Mouse (Mus musculus) cerebellum, adult 2 months (tissue): ENCODE data around the gene Fam208b. TPM values are rescaled to one million over a fixed set of nuclear protein-coding genes. Genes with fewer than 3 reads are reported as not detected.

Experiments used
- DNase-seq, 2 experiments: peaks; one replicate each; pipeline ENCODE4 v3.0.0; 2021
- H3K27ac ChIP-seq: fragments of 200-500 bp; 2 replicates; pipeline ENCODE4 v1.5.1; 2012; ENCODE audit warnings: low read length, control low read depth, inconsistent platforms; ENCODE audit not compliant: insufficient read depth
- H3K27me3 ChIP-seq: fragments of 200-500 bp; 2 replicates; pipeline ENCODE4 v1.6.1; 2012; ENCODE audit warnings: inconsistent platforms, mild to moderate bottlenecking, low read length, moderate library complexity; ENCODE audit not compliant: control insufficient read depth, insufficient read depth
- H3K4me1 ChIP-seq: fragments of 200-500 bp; 2 replicates; pipeline ENCODE4 v1.6.1; 2011; ENCODE audit warnings: low read length; ENCODE audit not compliant: control insufficient read depth, insufficient read depth
- H3K4me3 ChIP-seq: fragments of 200-500 bp; replicated peaks from 2 replicates; pipeline ENCODE3; 2011; ENCODE audit warnings: mild to moderate bottlenecking, low read depth, low read length, control low read depth; ENCODE audit not compliant: insufficient read depth
- CTCF ChIP-seq: fragments of 200-500 bp; IDR thresholded peaks from 2 replicates; pipeline ENCODE4 v1.5.1; 2011; ENCODE audit warnings: low read depth, mild to moderate bottlenecking, control low read depth, low read length, moderate library complexity, borderline replicate concordance; ENCODE audit not compliant: insufficient read depth
- POLR2A ChIP-seq: fragments of 200-500 bp; IDR thresholded peaks from 2 replicates; pipeline ENCODE4 v1.6.1; 2011; ENCODE audit warnings: low read length, control low read depth, borderline replicate concordance; ENCODE audit not compliant: insufficient read depth
- WGBS: fragments of 180-500 bp; shearing (Covaris S2); methylation state at CpG from one replicate; pipeline ENCODE4 v1.1.7; 2018; 5-methylcytosine and 5-hydroxymethylcytosine counted together
- polyA plus RNA-seq: library from polyadenylated mRNA; depleted of rRNA; stranded (reverse); fragments of >200 nt; gene quantifications from 2 replicates; pipeline ENCODE4 v1.2.3, GENCODE M21; 2012

Gene Fam208b
- polyA plus RNA-seq, 1 experiment = 12.4 TPM

DNA sequence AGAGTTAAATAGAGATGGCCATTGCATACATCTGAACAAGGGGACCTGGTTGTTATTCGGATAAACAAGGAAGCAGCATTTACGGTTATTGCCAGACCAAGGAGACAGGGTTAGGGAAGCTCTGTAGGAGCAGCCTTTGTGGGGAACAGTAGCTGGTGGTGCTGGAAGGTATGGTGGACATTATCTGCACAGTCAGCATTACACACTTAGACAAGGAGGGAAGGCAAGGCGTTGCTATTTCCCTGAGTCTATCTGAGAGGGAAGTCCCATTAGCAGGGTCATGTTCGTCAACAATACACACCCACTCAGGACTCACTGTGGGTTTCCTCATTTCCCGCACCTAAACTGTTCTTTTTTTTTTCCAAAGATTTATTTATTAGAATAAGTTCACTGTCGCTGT lies 63.1 kb downstream of the Fam208b start:
- Histone ChIP-seq H3K4me3 (no peak overlapping the region), H3K27me3 (no peaks in the 10 kb centered on the region)

DNA sequence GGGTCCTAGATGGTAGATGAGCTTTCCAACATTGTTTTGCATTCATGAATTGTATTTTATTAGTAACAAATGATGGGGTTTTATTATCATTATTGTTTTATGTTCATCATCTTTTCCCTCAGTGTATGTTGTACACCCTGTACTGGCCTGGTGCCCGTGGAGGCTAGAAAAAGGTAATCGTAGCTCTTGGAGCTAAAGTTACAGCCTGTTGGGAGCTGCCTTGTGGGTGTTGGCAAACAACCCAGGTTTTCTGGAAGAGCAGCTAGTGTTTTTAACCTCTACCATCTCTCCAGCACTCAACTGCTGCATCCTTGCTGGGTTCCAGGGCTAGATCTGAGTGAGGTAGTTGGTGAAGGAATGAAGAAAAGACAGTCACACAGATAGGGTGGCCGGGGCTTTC lies 63.5 kb downstream of the Fam208b start:
- Histone ChIP-seq H3K27ac (no peak overlapping the region), H3K27me3 (no peaks in the 10 kb centered on the region), H3K4me3 (no peak overlapping the region), H3K4me1 (peaks cover 14% of the 10 kb centered on the region)
- WGBS = 34% methylated on average over 3 of the region's 3 CpGs
- DNase-seq = peak; percentile 53 to 63
- no peak for TF ChIP-seq POLR2A
- TF ChIP-seq CTCF = no peak

More for the DNA sequence above, 63.1 kb downstream of the Fam208b start:
- Histone ChIP-seq H3K4me1 (peaks cover 14% of the 10 kb centered on the region), H3K27ac (no peak overlapping the region; the same call in 1 of the 2 replicates)
- no peak for DNase-seq
- TF ChIP-seq POLR2A = no peak
- no peak for TF ChIP-seq CTCF
- WGBS = 72% methylated on average over 6 of the region's 6 CpGs

DNA sequence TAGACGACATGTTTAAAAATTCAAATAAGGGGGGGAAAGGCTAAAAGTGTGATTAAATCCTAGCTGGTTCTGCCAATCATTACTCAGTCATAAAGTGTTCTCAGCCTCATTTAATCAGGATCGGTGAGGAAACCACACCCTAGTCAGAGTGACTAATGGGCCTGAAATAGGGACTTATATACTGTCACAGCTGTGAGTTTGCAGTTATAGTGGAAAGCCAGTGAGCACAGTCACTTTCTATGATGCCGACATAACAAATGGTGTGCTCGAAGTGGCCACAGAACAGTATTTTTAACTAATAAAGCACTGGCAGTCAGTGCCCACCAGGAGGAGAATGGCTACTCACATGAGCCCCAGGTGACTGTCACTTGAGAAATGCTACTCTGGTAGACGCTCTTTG lies 66.0 kb downstream of the Fam208b start:
- TF ChIP-seq POLR2A (no peak), CTCF (no peak)
- 70% methylated on average over 5 of the region's 5 CpGs for WGBS
- Histone ChIP-seq H3K4me3 (no peak overlapping the region), H3K27ac (no peak overlapping the region), H3K27me3 (no peaks in the 10 kb centered on the region), H3K4me1 (peaks cover 17% of the 10 kb centered on the region)
- DNase-seq = no peak

DNA sequence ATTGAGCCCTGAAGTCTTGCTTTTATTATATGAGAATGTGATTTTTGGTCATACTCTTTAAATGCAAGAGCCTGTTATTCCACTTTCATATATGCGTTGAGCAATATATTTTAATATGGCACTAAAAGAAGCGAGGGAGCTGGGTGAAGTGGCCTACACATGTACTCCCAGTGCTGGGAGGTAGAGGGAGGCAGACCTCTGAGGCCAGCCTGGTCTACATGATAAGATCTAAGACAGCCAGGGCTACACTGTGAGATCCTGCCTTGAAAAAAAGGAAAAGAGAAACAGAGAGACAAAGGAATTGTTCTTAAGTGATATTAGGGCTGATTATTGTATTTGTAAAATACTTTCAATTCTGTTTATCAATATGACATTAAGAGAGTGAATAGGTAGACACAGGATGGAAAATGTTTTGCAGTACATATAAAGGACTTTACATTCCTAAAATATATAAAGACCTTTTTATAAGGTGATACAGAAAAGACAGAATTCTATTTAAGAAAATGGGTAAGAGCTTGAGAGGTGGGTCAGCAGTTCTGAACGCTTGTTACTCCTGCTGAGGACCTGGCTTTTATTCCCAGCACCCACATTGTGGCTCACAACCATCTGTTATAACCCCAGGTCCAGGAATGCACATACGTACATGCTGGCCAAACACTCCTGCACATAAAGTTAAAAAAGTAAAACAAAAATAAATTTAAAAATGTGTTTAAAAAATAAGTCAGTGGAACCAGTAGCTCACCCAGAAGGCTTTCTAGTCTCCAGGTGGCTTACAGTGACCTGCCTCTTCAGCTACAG lies 66.6 kb downstream of the Fam208b start:
- Histone ChIP-seq H3K4me1 (peaks cover 20% of the 10 kb centered on the region), H3K4me3 (no peak overlapping the region), H3K27me3 (no peaks in the 10 kb centered on the region), H3K27ac (no peak overlapping the region)
- WGBS = 69% methylated on average over 4 of the region's 4 CpGs
- TF ChIP-seq CTCF (no peak), POLR2A (no peak)
- DNase-seq = peak in 1 of 2 experiments; percentile 73

DNA sequence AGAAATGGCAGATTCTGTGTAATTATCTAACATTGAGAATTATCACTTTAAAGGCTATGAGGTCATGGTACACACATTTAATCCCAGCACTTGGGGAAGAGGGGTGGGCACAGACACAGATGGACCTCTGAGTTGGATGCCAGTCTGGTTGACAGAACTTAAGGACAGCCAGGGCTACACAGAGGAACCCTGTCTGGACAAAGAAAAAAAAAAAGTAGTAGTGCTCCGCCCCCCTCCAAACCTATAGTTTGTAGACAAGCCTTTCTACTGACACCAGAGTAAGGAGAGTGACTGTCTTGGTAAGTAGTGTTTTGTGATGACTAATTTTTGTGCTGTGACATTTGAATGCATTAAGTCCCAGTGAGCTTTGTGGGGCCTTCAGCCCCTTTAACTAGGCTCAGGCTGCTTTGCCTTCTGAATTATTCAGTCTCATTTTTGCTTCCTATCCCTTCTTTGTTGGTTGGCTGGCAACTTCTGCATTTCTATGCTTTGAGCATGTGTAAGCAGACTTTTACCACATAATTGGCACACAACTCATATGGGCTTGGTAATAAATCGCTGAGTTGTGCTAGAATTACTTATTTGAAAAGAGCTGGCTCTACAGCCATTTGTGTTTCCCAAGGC lies 69.6 kb downstream of the Fam208b start:
- H3K4me1 ChIP-seq = peaks cover 13% of the 10 kb centered on the region; the same call in 1 of the 2 replicates
- 48% methylated on average over 2 of the region's 2 CpGs for WGBS
- no peak for DNase-seq
- no peak overlapping the region for H3K4me3 ChIP-seq
- no peaks in the 10 kb centered on the region for H3K27me3 ChIP-seq
- TF ChIP-seq CTCF = no peak
- TF ChIP-seq POLR2A = no peak
- H3K27ac ChIP-seq = no peak overlapping the region

DNA sequence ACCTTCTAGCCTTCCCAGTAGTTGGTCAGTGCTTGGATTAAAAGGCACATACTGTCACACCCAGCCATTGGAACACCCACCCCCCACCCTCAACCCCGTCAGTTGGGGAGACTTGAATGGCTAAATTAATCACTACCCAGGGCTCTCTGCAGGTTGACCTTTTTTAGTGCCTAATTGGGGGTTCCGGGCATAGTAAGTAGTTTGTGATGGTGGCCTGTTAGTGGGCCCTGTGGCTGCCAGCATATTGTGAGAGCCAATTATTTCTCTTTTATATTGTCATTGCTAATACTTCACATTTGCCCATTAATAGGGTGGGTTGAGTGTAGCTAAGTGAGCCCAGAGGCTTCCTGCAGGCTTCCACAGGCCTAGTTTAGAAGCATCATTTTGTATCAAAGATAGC lies 70.7 kb downstream of the Fam208b start:
- TF ChIP-seq POLR2A = no peak
- no peak for TF ChIP-seq CTCF
- peak overlapping the region; percentile 3 for H3K4me3 ChIP-seq
- WGBS = 20% methylated on average over 2 of the region's 2 CpGs
- no peak overlapping the region for H3K27ac ChIP-seq
- no peak for DNase-seq
- no peaks in the 10 kb centered on the region for H3K27me3 ChIP-seq
- peaks cover 6% of the 10 kb centered on the region; the same call in 1 of the 2 replicates for H3K4me1 ChIP-seq

DNA sequence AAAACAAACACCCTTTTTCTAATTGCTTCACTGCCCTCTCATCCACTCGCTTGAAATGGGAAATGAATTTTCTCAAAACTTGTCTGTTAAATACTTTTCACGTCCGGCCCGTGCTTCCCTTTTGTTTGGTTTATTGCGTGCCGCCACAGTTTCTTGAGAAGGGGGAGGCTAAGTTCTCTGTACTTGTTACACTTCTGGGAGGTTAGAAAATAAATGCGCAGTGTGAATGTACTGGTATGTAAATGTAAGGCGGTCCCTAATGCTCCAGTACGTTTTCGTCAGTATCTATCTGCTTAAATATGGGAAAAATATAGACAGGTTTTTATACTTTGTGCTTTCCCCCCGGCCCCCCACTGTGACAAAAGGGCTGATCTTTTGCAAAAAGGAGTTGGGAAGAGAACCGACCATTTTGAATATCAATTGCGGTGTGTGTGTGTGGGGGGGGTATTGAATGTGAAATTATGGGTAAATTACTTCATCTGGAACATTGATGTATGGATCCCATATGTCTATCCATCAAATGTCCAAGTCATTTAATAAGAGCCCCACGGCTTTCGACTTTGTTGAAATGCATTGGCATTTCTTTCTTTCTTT lies 71.8 kb downstream of the Fam208b start:
- peak in 1 of 2 experiments; percentile 27 for DNase-seq
- H3K27ac ChIP-seq = no peak overlapping the region
- peaks cover 6% of the 10 kb centered on the region; the same call in 1 of the 2 replicates for H3K4me1 ChIP-seq
- TF ChIP-seq CTCF (no peak), POLR2A (no peak)
- no peaks in the 10 kb centered on the region for H3K27me3 ChIP-seq
- H3K4me3 ChIP-seq = peak overlapping the region; percentile 60
- WGBS = 1% methylated on average over 15 of the region's 15 CpGs
